Mouse (Mus musculus) heart, embryonic 10.5 days (tissue): ENCODE data around the gene Fbxl12. TPM values are rescaled to one million over a fixed set of nuclear protein-coding genes. Genes with fewer than 3 reads are reported as not detected.
"Not testable (repeated sequence)": the region's sequence is repeated elsewhere in the genome, so short reads cannot be mapped to it uniquely, and the experiment has no call there.

Experiments
- DNase-seq: peaks from one replicate; pipeline ENCODE4 v3.0.0-alpha.2; 2017; ENCODE audit warnings: low spot score
- H3K27ac ChIP-seq: fragments of 300-500 bp; sonication (generic); 2 replicates; pipeline ENCODE4 v1.5.1; 2016; ENCODE audit warnings: mild to moderate bottlenecking
- H3K27me3 ChIP-seq: fragments of 300-500 bp; sonication (generic); 2 replicates; pipeline ENCODE4 v1.6.1; 2016; ENCODE audit warnings: mild to moderate bottlenecking; ENCODE audit not compliant: poor library complexity, insufficient read depth, severe bottlenecking
- H3K36me3 ChIP-seq: fragments of 300-500 bp; sonication (generic); 2 replicates; pipeline ENCODE4 v1.6.1; 2016; ENCODE audit warnings: mild to moderate bottlenecking, moderate library complexity
- H3K4me1 ChIP-seq: fragments of 300-500 bp; sonication (generic); 2 replicates; pipeline ENCODE4 v1.6.1; 2016; ENCODE audit warnings: mild to moderate bottlenecking
- H3K4me3 ChIP-seq: fragments of 300-500 bp; sonication (generic); 2 replicates; pipeline ENCODE4 v1.5.1; 2016; ENCODE audit warnings: mild to moderate bottlenecking, moderate library complexity
- H3K9me3 ChIP-seq: fragments of 300-500 bp; sonication (generic); 2 replicates; pipeline ENCODE4 v1.6.1; 2016; ENCODE audit warnings: mild to moderate bottlenecking, moderate library complexity
- WGBS: fragments of 180-500 bp; shearing (Covaris S2); methylation state at CpG from one replicate; pipeline ENCODE4 v1.1.7; 2016; 5-methylcytosine and 5-hydroxymethylcytosine counted together
- polyA plus RNA-seq: library from polyadenylated mRNA; unstranded; fragments of >200 nt; fragmentation: Nextera tagmentation; extraction: Ambion mirVana; gene quantifications from 2 replicates; pipeline ENCODE4 v1.2.1, GENCODE M21; 2016

Fbxl12 gene
- polyA plus RNA-seq, 1 experiment from 2014 or later: 22.2 TPM

DNA sequence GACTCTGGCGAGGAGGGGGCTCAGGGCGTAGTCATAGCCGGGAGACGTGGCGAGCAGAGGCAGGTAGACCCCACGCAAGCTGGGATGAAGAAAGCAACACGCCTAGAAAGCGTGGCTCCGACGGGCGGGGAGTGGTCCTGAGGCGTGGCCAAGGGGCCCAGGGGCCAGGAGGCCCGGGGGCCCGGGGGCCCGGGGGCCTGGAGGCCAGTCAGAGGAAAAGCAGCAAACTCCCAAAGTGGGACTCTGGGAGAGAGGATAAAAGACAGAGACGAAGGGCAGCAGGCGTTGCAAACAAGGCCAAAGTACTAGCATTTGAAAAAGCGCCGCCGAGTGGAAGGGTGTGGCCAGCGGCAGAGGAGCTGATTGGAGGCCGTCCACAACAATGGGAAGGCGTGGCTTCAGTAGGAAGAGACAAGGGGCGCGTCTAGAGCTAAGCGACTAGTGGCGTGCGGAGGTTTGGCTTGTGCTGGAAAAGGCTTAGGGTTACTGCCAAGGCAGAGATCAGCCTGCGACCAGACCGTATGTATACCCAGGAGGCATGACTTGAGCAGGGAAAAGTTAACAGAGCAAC is 1.6 kb downstream of the Fbxl12 start:
- H3K4me1 ChIP-seq: peaks cover 24% of the 10 kb centered on the region
- H3K27me3 ChIP-seq: no peaks in the 10 kb centered on the region
- peaks cover 28% of the 10 kb centered on the region for H3K36me3 ChIP-seq
- H3K9me3 ChIP-seq: no peaks in the 10 kb centered on the region
- DNase-seq: peak; percentile 96
- H3K4me3 ChIP-seq: peak overlapping the region; percentile 93
- WGBS: 0% methylated on average over 30 of the region's 30 CpGs
- H3K27ac ChIP-seq: peak overlapping the region; percentile 93

DNA sequence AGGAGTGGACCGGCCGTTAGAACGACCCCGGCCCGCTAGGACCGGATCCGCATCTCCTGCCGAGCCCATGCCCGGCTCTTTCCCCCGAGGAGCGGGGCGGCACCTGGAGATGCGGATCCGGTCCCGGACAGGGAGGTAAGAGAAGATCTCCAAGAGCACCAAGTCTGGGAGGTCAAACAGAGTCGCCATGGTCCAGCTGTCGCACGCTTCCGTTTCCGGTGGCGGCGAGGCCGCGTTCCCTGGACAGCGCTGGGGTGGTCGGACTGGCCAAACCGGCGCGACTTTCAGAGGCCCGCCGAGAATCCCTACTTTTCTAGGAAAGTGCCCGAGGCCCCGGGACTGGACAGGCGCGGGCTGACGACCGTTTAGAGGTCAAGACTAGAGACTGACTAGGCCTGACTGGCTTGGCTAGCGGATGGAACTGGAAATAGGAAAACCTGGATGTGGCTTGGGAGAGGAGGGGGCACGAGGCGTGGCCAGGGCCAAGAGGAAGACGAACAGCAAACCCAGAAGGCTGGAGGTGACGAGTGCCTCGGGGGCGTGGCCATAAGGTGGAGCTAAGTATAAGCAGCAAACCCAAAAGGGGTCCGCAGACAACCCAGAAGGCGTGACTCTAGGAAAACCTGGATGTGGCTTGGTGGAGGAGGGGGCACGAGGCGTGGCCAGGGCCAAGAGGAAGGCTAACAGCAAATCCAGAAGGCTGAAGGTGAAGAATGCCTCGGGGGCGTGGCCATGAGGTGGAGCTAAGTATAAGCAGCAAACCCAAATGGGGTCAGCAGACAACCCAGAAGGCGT is 2.3 kb downstream of the Fbxl12 start, which contains the start of gene Ubl5:
Gene Ubl5, plus strand, starts transcription at position 778 of the 795 bp plus-strand sequence.
- H3K27me3 ChIP-seq: no peaks in the 10 kb centered on the region
- H3K4me3 ChIP-seq: peak within 1 kb of the TSS; percentile 93
- H3K27ac ChIP-seq: peak within 1 kb of the TSS; percentile 93
- H3K36me3 ChIP-seq: peaks cover 31% of the 10 kb centered on the region
- WGBS: under 1% methylated on average over 51 of the region's 51 CpGs
- H3K4me1 ChIP-seq: peaks cover 24% of the 10 kb centered on the region
- no peaks in the 10 kb centered on the region for H3K9me3 ChIP-seq
- peak; percentile 99 for DNase-seq

DNA sequence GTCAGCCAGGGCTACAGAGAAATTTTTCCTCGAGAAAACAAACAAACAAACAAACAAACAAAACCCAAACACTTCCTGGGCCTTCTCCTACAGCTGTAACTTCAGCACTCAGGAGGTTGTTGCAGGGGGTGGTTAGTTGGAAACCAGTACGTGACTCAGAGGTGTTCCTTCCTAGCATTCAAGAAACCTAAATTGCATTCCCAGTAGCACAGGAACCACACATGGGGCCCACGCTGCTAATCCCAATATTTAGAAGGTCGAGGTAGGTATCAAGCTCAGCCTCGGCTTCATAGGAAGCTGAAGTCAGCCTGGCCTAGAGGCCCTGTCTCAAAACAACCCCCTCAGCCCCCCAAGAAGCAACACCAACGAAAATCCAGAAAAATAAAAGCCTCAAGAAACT is 3.1 kb downstream of the Fbxl12 start:
- Histone ChIP-seq H3K36me3 (peaks cover 32% of the 10 kb centered on the region), H3K27me3 (no peaks in the 10 kb centered on the region), H3K27ac (peak overlapping the region; percentile 93), H3K9me3 (no peaks in the 10 kb centered on the region), H3K4me1 (peaks cover 24% of the 10 kb centered on the region), H3K4me3 (peak overlapping the region; percentile 93)
- DNase-seq: no peak
- 25% methylated on average over 6 of the region's 6 CpGs for WGBS

DNA sequence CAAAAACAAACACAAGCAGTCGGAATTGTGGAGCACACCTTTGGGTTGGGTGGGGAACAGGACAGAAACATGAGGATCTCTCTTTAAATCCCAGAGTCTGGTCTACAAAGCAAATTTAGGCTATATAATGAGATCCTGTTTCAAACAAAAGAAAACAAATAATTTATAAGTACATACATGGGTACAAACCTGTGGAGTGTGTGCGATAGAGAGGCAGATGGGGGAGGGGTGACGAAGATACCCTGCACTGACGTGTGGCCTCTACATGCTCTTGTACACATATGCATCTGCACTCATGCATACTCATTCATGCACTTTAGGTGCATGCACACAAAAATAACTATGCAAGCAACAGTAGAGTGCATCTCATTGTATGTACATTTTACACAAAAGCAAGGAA is 5.1 kb downstream of the Fbxl12 start:
- peaks cover 26% of the 10 kb centered on the region for H3K36me3 ChIP-seq
- H3K27me3 ChIP-seq: no peaks in the 10 kb centered on the region
- 92% methylated on average over 4 of the region's 4 CpGs for WGBS
- peaks cover 24% of the 10 kb centered on the region for H3K4me1 ChIP-seq
- no peaks in the 10 kb centered on the region for H3K9me3 ChIP-seq
- no peak overlapping the region for H3K4me3 ChIP-seq
- H3K27ac ChIP-seq: no peak overlapping the region
- DNase-seq: no peak

DNA sequence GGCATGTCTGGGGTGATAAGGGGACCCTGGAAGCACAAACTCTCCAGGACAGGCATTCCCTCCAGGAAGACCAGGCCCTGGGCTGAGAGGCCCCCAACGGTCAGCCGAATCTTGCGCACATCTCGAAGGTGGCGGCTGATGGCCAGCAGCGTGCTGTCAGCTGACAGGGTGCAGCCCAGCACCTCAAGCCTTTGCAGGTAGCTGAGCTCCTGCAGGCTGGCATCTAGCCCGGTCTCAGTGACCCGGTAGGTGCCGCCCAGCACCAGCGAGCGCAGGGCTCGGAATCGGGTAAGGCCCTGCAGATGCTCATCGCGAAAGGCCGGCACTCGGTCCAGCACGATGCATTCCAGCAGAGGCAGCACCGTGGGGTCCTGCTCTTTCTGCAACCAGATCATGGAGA is 6.0 kb downstream of the Fbxl12 start:
- no peaks in the 10 kb centered on the region for H3K27me3 ChIP-seq
- H3K36me3 ChIP-seq: peaks cover 26% of the 10 kb centered on the region
- no peak for DNase-seq
- H3K4me1 ChIP-seq: peaks cover 19% of the 10 kb centered on the region
- H3K27ac ChIP-seq: no peak overlapping the region
- WGBS: 91% methylated on average over 19 of the region's 19 CpGs
- H3K9me3 ChIP-seq: no peaks in the 10 kb centered on the region
- no peak overlapping the region for H3K4me3 ChIP-seq

DNA sequence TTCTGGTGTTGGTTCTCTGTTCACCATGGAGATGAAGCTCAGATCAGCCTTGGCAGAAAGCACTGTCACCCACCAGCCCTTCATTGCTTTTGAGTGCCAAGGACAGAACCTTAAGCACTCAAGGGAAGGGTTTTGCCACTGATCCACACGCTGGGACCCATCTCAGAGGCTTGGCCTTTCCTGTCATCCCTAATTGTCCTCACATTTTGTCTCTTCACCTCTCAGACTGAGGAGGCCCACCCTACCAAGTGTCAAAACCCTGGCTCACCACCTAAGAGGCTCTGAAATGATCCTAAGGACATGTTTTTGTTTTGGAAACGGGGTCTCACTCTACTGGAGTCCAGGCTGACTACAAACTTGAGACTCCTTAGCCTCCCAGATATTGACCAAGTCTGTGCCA is 7.8 kb downstream of the Fbxl12 start:
- Histone ChIP-seq H3K4me1 (peaks cover 18% of the 10 kb centered on the region), H3K9me3 (no peaks in the 10 kb centered on the region), H3K27ac (no peak overlapping the region), H3K36me3 (peaks cover 26% of the 10 kb centered on the region), H3K4me3 (no peak overlapping the region), H3K27me3 (no peaks in the 10 kb centered on the region)
- 71% methylated on average over 2 of the region's 2 CpGs for WGBS
- DNase-seq: no peak

DNA sequence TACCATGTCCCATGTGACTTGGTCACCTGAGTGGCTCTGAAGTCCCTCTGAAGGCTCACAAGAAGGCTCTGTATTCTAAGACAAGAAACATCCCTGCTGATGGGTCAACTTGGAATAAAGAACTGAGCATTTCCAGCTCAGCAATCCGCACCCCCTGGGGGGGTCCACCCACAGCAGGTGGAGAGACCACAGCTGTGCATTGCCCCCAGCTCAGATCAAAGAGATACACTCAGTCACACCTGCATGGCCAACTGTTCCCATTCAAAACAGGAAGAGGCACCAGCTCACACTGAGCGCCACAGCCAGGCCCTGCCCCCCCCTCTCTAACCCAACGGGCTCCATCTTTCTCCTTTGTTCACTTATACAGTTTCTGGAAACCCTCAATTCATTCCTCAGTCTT is 8.3 kb downstream of the Fbxl12 start:
- no peak overlapping the region for H3K27ac ChIP-seq
- no peaks in the 10 kb centered on the region for H3K9me3 ChIP-seq
- H3K36me3 ChIP-seq: peaks cover 26% of the 10 kb centered on the region
- no peaks in the 10 kb centered on the region for H3K27me3 ChIP-seq
- peaks cover 15% of the 10 kb centered on the region for H3K4me1 ChIP-seq
- no peak overlapping the region for H3K4me3 ChIP-seq
- 72% methylated on average over 3 of the region's 3 CpGs for WGBS
- no peak for DNase-seq

DNA sequence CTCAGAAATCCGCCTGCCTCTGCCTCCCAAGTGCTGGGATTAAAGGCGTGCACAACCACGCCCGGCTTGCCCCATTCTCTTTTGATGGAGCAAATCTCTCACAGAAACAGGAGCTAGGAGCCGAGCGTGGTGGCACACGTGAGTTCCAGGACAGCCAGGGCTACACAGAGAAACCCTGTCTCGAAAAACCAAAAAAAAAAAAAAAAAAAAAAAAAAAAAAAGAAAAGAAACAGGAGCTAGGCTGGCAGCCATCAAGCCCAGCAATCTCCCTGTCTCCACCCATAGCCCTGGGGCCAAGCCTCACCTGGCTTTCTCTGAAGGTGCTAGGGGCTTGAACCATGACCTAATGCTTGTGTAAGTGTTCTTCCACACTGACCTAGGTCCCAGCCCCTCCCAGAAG is 8.9 kb downstream of the Fbxl12 start:
- 90% methylated on average over 8 of the region's 8 CpGs for WGBS
- not testable (repeated sequence) for H3K27ac ChIP-seq, H3K27me3 ChIP-seq, DNase-seq, H3K4me1 ChIP-seq, H3K4me3 ChIP-seq, H3K9me3 ChIP-seq
- H3K36me3 ChIP-seq: peaks cover 26% of the 10 kb centered on the region

DNA sequence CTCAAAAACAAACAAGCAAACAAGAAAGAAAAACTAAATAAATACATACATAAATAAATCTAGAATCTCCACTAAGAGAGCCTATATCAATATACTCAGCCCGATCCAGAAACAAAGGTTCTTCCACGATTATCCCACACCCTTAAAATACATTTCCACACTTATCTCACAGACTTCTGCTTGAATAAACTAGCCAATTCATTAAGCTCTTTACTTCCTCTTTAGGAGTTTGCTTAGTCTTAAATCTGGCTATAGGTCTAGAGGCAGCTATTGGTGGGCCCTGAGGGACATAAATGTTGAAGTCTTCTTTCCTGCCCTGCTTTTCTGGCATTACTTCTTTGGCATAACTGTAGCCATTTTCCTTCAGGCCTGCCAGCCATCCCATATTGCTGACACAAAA is 13.2 kb downstream of the Fbxl12 start:
- WGBS: 87% methylated on average over 2 of the region's 2 CpGs
- no peak for DNase-seq
- Histone ChIP-seq H3K4me3 (no peak overlapping the region), H3K27me3 (no peaks in the 10 kb centered on the region), H3K9me3 (no peaks in the 10 kb centered on the region), H3K27ac (no peak overlapping the region), H3K36me3 (no peaks in the 10 kb centered on the region), H3K4me1 (no peaks in the 10 kb centered on the region)

DNA sequence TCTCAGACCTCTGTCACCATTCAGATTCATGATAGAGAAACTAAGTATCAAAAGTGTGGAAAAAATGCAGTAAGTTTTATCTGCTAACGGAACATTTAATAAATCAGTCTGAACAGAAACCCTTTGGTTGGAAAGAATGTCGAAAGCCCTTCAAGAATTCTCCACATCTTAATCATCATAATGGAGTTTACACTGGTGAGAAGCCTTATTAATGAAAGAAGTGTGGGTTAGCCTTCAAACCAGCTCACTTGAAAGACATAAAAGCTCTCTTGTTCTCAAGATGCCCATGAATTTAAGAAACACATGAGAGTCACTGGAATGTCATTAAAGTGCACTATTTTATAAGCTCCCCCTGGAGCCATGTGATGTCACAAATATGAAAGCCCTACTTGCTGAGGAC is 27.9 kb downstream of the Fbxl12 start:
- no peak overlapping the region for H3K27ac ChIP-seq
- no peak for DNase-seq
- H3K9me3 ChIP-seq: no peaks in the 10 kb centered on the region
- no peak overlapping the region for H3K4me3 ChIP-seq
- H3K36me3 ChIP-seq: no peaks in the 10 kb centered on the region
- no peaks in the 10 kb centered on the region for H3K27me3 ChIP-seq
- H3K4me1 ChIP-seq: no peaks in the 10 kb centered on the region
- WGBS: 83% methylated on average over 2 of the region's 2 CpGs

DNA sequence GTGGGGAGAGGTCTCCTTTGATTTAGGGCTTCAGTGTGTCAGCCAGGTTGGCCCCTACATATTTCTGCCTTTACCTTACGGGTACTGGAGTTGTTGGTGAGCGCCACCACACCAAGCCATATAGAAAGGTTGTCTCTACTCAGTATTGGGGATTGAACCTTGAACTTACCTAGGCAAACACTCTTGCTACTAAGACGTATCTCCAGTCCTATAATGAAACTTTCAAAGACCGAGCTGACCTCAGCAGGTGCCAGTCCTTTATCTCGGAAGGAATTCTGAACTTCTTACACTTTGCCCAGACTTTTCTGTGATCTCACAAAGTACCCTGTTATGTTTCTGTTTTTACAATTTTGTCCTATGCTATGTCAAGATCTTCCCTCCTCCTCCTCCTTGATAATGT is 32.6 kb downstream of the Fbxl12 start:
- DNase-seq: no peak
- Histone ChIP-seq H3K27ac (no peak overlapping the region), H3K36me3 (peaks cover 7% of the 10 kb centered on the region; the same call in 1 of the 2 replicates), H3K27me3 (no peaks in the 10 kb centered on the region), H3K9me3 (no peaks in the 10 kb centered on the region), H3K4me1 (no peaks in the 10 kb centered on the region), H3K4me3 (no peak overlapping the region)
- WGBS: 80% methylated on average over 5 of the region's 5 CpGs

DNA sequence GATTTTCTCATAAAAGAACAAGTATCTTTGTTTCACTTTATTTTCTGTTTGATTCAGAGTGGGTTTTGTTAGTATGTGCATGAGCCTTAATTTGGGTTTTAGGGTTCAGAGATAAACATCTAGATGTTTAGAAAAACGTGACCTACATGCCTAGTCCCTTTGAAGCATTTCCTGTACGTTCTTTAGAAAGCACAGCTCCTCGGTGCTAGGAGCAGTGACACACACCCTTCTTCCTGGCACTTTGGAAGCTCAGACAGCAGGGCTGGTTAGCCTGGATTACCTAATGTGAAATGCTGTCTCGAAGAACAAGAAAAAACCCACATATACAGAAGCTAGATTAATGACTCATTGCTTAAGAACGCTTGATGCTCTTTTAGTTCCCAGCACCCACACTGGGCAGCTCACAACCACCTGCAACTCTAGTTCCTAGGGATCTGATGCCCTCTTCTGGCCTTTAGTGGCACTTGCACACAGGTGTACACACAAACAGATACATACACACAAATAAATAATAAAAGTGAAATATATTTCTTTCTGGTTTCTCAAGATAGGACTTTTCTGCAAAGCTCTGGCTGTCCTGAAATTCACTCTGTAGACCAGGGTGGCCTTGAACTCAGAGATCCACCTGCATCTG is 34.6 kb downstream of the Fbxl12 start:
- no peak for DNase-seq
- peaks cover 7% of the 10 kb centered on the region; the same call in 1 of the 2 replicates for H3K36me3 ChIP-seq
- no peak overlapping the region for H3K27ac ChIP-seq
- H3K27me3 ChIP-seq: no peaks in the 10 kb centered on the region
- no peaks in the 10 kb centered on the region for H3K9me3 ChIP-seq
- no peak overlapping the region for H3K4me3 ChIP-seq
- 76% methylated on average over 5 of the region's 5 CpGs for WGBS
- no peaks in the 10 kb centered on the region for H3K4me1 ChIP-seq
